ENCODE assay signal across 22 mouse cellular contexts in genomic region chr17:4948501-4948900, GRCm38 (mm10). TPM values are rescaled to one million over a fixed set of nuclear protein-coding genes. Genes with fewer than 3 reads are reported as not detected.
A peak's percentile ranks its signal among the peaks of the same experiment; 100 is the strongest.
DNase-seq lines count a peak whose midpoint lies in the region; ATAC-seq and TF ChIP-seq lines count a peak whose summit lies in the region.
"Had no signal": no experiment of that assay in that cellular context is flagged by ENCODE, and none has a peak within 500 bp of the region (broad histone marks: within the 10 kb centered on the region; RNA-seq: fewer than 3 reads in every experiment).

No protein-coding gene starts in this region.

- DNase-seq in R1 (ENCODE audit: low read depth, low spot score), result peak; percentile 97
- DNase-seq: adrenal gland, postnatal 14 days; cerebellum, adult 11-12 months; cerebellum, postnatal 25 days; embryo, embryonic 11 days; heart, postnatal 10 days; liver, embryonic 13.5 days; retina, postnatal 1 day; thymus, postnatal 25 days had no signal

- H3K36me3 ChIP-seq in kidney, embryonic 15.5 days, result no peaks in the 10 kb centered on the region
- no peaks in the 10 kb centered on the region for H3K36me3 ChIP-seq in kidney, embryonic 14.5 days (ENCODE audit: control insufficient read depth, insufficient read depth, low read length)
- no peaks in the 10 kb centered on the region for H3K36me3 ChIP-seq in intestine, postnatal 0 days (ENCODE audit: control insufficient read depth, insufficient read depth)
- H3K36me3 ChIP-seq in small intestine, adult 2 months (ENCODE audit: control insufficient read depth, insufficient read depth, low read length), result no peaks in the 10 kb centered on the region
- no peaks in the 10 kb centered on the region for H3K36me3 ChIP-seq in hindbrain, embryonic 13.5 days
- no peaks in the 10 kb centered on the region for H3K36me3 ChIP-seq in hindbrain, embryonic 16.5 days (ENCODE audit: control insufficient read depth, insufficient read depth, low read length)
- H3K36me3 ChIP-seq: limb, embryonic 13.5 days; liver, embryonic 13.5 days; lung, embryonic 15.5 days; midbrain, embryonic 10.5 days had no signal

- TF ChIP-seq CTCF in intestine, postnatal 0 days (IDR thresholded peaks at IDR 0.05; ENCODE audit: low read depth), result peak; percentile 31; the same call in 1 of the 2 replicates
- no peak for TF ChIP-seq CTCF in small intestine, adult 2 months (IDR thresholded peaks at IDR 0.05; ENCODE audit: extremely low read depth, insufficient read length, insufficient replicate concordance, low read depth, low read length)

- H3K27ac ChIP-seq in kidney, embryonic 15.5 days, result peak overlapping the region; percentile 94; the same call in 1 of the 2 replicates
- H3K27ac ChIP-seq in kidney, embryonic 14.5 days (ENCODE audit: low read depth, low read length), result no peak overlapping the region; the same call in 1 of the 2 replicates
- H3K27ac ChIP-seq in intestine, postnatal 0 days (ENCODE audit: low read depth, low read length), result peak overlapping the region; percentile 82; the same call in 1 of the 2 replicates
- H3K27ac ChIP-seq in small intestine, adult 2 months (ENCODE audit: insufficient read depth, low read depth, low read length), result peak overlapping the region; percentile 56
- no peak overlapping the region for H3K27ac ChIP-seq in hindbrain, embryonic 13.5 days
- H3K27ac ChIP-seq in hindbrain, embryonic 16.5 days (ENCODE audit: low read depth, low read length), result no peak overlapping the region
- H3K27ac ChIP-seq: hindbrain, embryonic 14.5 days; limb, embryonic 13.5 days; liver, embryonic 13.5 days; lung, embryonic 15.5 days; macrophage; midbrain, embryonic 10.5 days had no signal

- WGBS in kidney, embryonic 15.5 days, result 55% methylated on average over 3 of the region's 3 CpGs
- 58% methylated on average over 3 of the region's 3 CpGs for WGBS in kidney, embryonic 14.5 days
- WGBS in intestine, postnatal 0 days, result 39% methylated on average over 3 of the region's 3 CpGs
- 22% methylated on average over 3 of the region's 3 CpGs for WGBS in small intestine, adult 2 months
- 37% methylated on average over 3 of the region's 3 CpGs for WGBS in hindbrain, embryonic 13.5 days
- 54% methylated on average over 3 of the region's 3 CpGs for WGBS in hindbrain, embryonic 16.5 days

- no peak for ATAC-seq in kidney, embryonic 15.5 days (replicated peaks; ENCODE audit: low FRiP score)
- no peak for ATAC-seq in kidney, embryonic 14.5 days (ENCODE audit: low FRiP score, low TSS enrichment)
- ATAC-seq in intestine, postnatal 0 days, result no peak
- ATAC-seq in hindbrain, embryonic 13.5 days (ENCODE audit: low FRiP score), result no peak
- ATAC-seq in hindbrain, embryonic 16.5 days, result no peak
- ATAC-seq: forebrain, embryonic 16.5 days had no signal

- TF ChIP-seq POLR2A in small intestine, adult 2 months (IDR thresholded peaks at IDR 0.05; ENCODE audit: low read depth, low read length), result no peak

- peaks cover 36% of the 10 kb centered on the region for H3K4me1 ChIP-seq in kidney, embryonic 15.5 days
- H3K4me1 ChIP-seq in kidney, embryonic 14.5 days (ENCODE audit: control insufficient read depth, insufficient read depth, low read length), result peaks cover 26% of the 10 kb centered on the region; the same call in 1 of the 2 replicates
- peaks cover 4% of the 10 kb centered on the region; the same call in 1 of the 2 replicates for H3K4me1 ChIP-seq in intestine, postnatal 0 days (replicated peaks; ENCODE audit: control insufficient read depth, insufficient read depth, low read length)
- peaks cover 14% of the 10 kb centered on the region; the same call in 1 of the 2 replicates for H3K4me1 ChIP-seq in small intestine, adult 2 months (ENCODE audit: control insufficient read depth, insufficient read depth, insufficient read length, low read length)
- peaks cover 17% of the 10 kb centered on the region for H3K4me1 ChIP-seq in hindbrain, embryonic 13.5 days (replicated peaks)
- H3K4me1 ChIP-seq in hindbrain, embryonic 16.5 days (ENCODE audit: control insufficient read depth, insufficient read depth, low read depth, low read length), result peaks cover 15% of the 10 kb centered on the region

- H3K4me2 ChIP-seq in kidney, embryonic 15.5 days, result no peak overlapping the region
- H3K4me2 ChIP-seq in kidney, embryonic 14.5 days (replicated peaks; ENCODE audit: low read depth, low read length), result no peak overlapping the region
- no peak overlapping the region for H3K4me2 ChIP-seq in intestine, postnatal 0 days (replicated peaks; ENCODE audit: low read depth)
- no peak overlapping the region for H3K4me2 ChIP-seq in hindbrain, embryonic 13.5 days
- no peak overlapping the region for H3K4me2 ChIP-seq in hindbrain, embryonic 16.5 days (ENCODE audit: low read length)
- H3K4me2 ChIP-seq: heart, embryonic 11.5 days; hindbrain, embryonic 14.5 days; limb, embryonic 13.5 days; liver, embryonic 13.5 days; lung, embryonic 15.5 days had no signal

- H3K9ac ChIP-seq in kidney, embryonic 15.5 days, result no peak overlapping the region
- H3K9ac ChIP-seq in kidney, embryonic 14.5 days (ENCODE audit: low read depth, low read length), result no peak overlapping the region
- no peak overlapping the region for H3K9ac ChIP-seq in intestine, postnatal 0 days (ENCODE audit: low read depth, low read length)
- H3K9ac ChIP-seq in hindbrain, embryonic 13.5 days, result no peak overlapping the region
- no peak overlapping the region for H3K9ac ChIP-seq in hindbrain, embryonic 16.5 days (ENCODE audit: low read depth, low read length)
- H3K9ac ChIP-seq: hindbrain, embryonic 14.5 days; limb, embryonic 13.5 days; liver, embryonic 13.5 days; lung, embryonic 15.5 days had no signal

- no peaks in the 10 kb centered on the region for H3K27me3 ChIP-seq in kidney, embryonic 15.5 days
- no peaks in the 10 kb centered on the region for H3K27me3 ChIP-seq in kidney, embryonic 14.5 days (ENCODE audit: control insufficient read depth, insufficient read depth, low read length)
- no peaks in the 10 kb centered on the region for H3K27me3 ChIP-seq in intestine, postnatal 0 days (replicated peaks; ENCODE audit: control insufficient read depth, insufficient read depth, low read length)
- H3K27me3 ChIP-seq in small intestine, adult 2 months (ENCODE audit: control insufficient read depth, insufficient read depth, low read length), result no peaks in the 10 kb centered on the region
- H3K27me3 ChIP-seq in hindbrain, embryonic 13.5 days, result no peaks in the 10 kb centered on the region
- H3K27me3 ChIP-seq in hindbrain, embryonic 16.5 days (replicated peaks; ENCODE audit: control insufficient read depth, insufficient read depth, low read length), result no peaks in the 10 kb centered on the region
- H3K27me3 ChIP-seq: limb, embryonic 13.5 days; lung, embryonic 15.5 days had no signal

- H3K4me3 ChIP-seq in kidney, embryonic 15.5 days (replicated peaks), result no peak overlapping the region
- no peak overlapping the region for H3K4me3 ChIP-seq in kidney, embryonic 14.5 days (ENCODE audit: low read length)
- no peak overlapping the region for H3K4me3 ChIP-seq in intestine, postnatal 0 days (ENCODE audit: low read depth, low read length)
- H3K4me3 ChIP-seq in small intestine, adult 2 months (ENCODE audit: low read depth, low read length), result no peak overlapping the region
- no peak overlapping the region for H3K4me3 ChIP-seq in hindbrain, embryonic 13.5 days
- no peak overlapping the region for H3K4me3 ChIP-seq in hindbrain, embryonic 16.5 days (ENCODE audit: low read length)
- H3K4me3 ChIP-seq: limb, embryonic 13.5 days; liver, embryonic 13.5 days; lung, embryonic 15.5 days; midbrain, embryonic 10.5 days had no signal

- no peaks in the 10 kb centered on the region for H3K9me3 ChIP-seq in kidney, embryonic 15.5 days (replicated peaks)
- no peaks in the 10 kb centered on the region for H3K9me3 ChIP-seq in kidney, embryonic 14.5 days (ENCODE audit: control insufficient read depth, low read length)
- H3K9me3 ChIP-seq in intestine, postnatal 0 days (ENCODE audit: control insufficient read depth), result no peaks in the 10 kb centered on the region
- H3K9me3 ChIP-seq in hindbrain, embryonic 13.5 days, result no peaks in the 10 kb centered on the region
- no peaks in the 10 kb centered on the region for H3K9me3 ChIP-seq in hindbrain, embryonic 16.5 days (ENCODE audit: control insufficient read depth, low read length)
- H3K9me3 ChIP-seq: limb, embryonic 13.5 days; liver, embryonic 13.5 days; lung, embryonic 15.5 days; midbrain, embryonic 10.5 days had no signal

RNA-seq across cellular contexts. Expression of gene Arid1b, which starts 45.6 kb away (rescaled TPM):
- 11.2 and 12.9 TPM in 2 replicates for polyA plus RNA-seq in kidney, embryonic 15.5 days (2015; fragmentation: Nextera tagmentation; extraction: Ambion mirVana)
- polyA plus RNA-seq in kidney, embryonic 14.5 days (2014; fragmentation: Nextera tagmentation; extraction: Ambion mirVana), result 17.1 and 19.2 TPM in 2 replicates
- 4.8 and 4.9 TPM in 2 replicates for polyA plus RNA-seq in intestine, postnatal 0 days (2015; fragmentation: Nextera tagmentation; extraction: Ambion mirVana)
- polyA plus RNA-seq in small intestine, adult 2 months (2012; rRNA removed), result 37.7 and 59.4 TPM in 2 replicates
- polyA plus RNA-seq in hindbrain, embryonic 13.5 days (2015; fragmentation: Nextera tagmentation; extraction: Ambion mirVana), result 14.8 and 16.1 TPM in 2 replicates
- polyA plus RNA-seq in hindbrain, embryonic 16.5 days (2015; fragmentation: Nextera tagmentation; extraction: Ambion mirVana), result 9.6 and 12.5 TPM in 2 replicates

Comparison
In these comparisons a context has a peak if more than half of its experiments do, and no peak if none do; other contexts are left out.
1. H3K27ac ChIP-seq: peak in kidney, embryonic 15.5 days (single experiment), intestine, postnatal 0 days (single experiment) and small intestine, adult 2 months (single experiment); none in kidney, embryonic 14.5 days (single experiment), hindbrain, embryonic 13.5 days (single experiment) and hindbrain, embryonic 16.5 days (single experiment).